Mouse (Mus musculus) MEL (cell line): ENCODE results near the gene Sall1.

Experiments used
- CHD2 ChIP-seq: IDR thresholded peaks from 2 replicates; pipeline ENCODE4 v1.6.1; 2011; ENCODE audit warnings: low read length, improper control_type of control experiment
- CTCF ChIP-seq, 3 experiments: IDR thresholded peaks in 2 of 3; conservative IDR thresholded peaks in 1 of 3; 2 replicates each; pipeline ENCODE4 v1.5.1; 2011 to 2012; ENCODE audit warnings: low read length in 3 of 3, low read depth in 2 of 3, mild to moderate bottlenecking in 2 of 3, improper control_type of control experiment in 1 of 3, inconsistent platforms in 1 of 3, mixed read lengths in 1 of 3, moderate library complexity in 1 of 3; ENCODE audit not compliant: control insufficient read depth in 1 of 3, insufficient read depth in 1 of 3, poor library complexity in 1 of 3, severe bottlenecking in 1 of 3
- EP300 ChIP-seq, 2 experiments: IDR thresholded peaks; 2 replicates each; pipeline ENCODE4 v1.6.1; 2011; ENCODE audit warnings: improper control_type of control experiment in 2 of 2, low read length in 2 of 2, low read depth in 1 of 2, mild to moderate bottlenecking in 1 of 2
- GABPA ChIP-seq: IDR thresholded peaks from 2 replicates; pipeline ENCODE4 v1.6.1; 2012; ENCODE audit warnings: low read depth, mild to moderate bottlenecking, inconsistent platforms, low read length, improper control_type of control experiment, moderate library complexity
- GATA1 ChIP-seq: IDR thresholded peaks from 2 replicates; pipeline ENCODE4 v1.6.1; 2011; ENCODE audit warnings: low read depth, low read length, improper control_type of control experiment
- KAT2A ChIP-seq: conservative IDR thresholded peaks from 2 replicates; pipeline ENCODE4 v1.6.1; 2012; ENCODE audit warnings: low read depth, low read length, improper control_type of control experiment, inconsistent platforms
- MYC ChIP-seq: IDR thresholded peaks from 2 replicates; pipeline ENCODE4 v1.6.1; 2011; ENCODE audit warnings: low read depth, mild to moderate bottlenecking, low read length, improper control_type of control experiment, moderate library complexity
- NRF1 ChIP-seq: IDR thresholded peaks from 2 replicates; pipeline ENCODE4 v1.6.1; 2014; ENCODE audit warnings: low read depth, mild to moderate bottlenecking, inconsistent platforms, low read length, improper control_type of control experiment, moderate library complexity; ENCODE audit not compliant: poor library complexity, insufficient read depth, severe bottlenecking
- POLR2A ChIP-seq, 2 experiments: IDR thresholded peaks; 2 replicates each; pipeline ENCODE4 v1.6.1; 2011 to 2012; ENCODE audit warnings: low read length in 2 of 2, mild to moderate bottlenecking in 2 of 2, control low read depth in 1 of 2, improper control_type of control experiment in 1 of 2, low read depth in 1 of 2, moderate library complexity in 1 of 2; ENCODE audit not compliant: control insufficient read depth in 1 of 2, insufficient read depth in 1 of 2, poor library complexity in 1 of 2
- RAD21 ChIP-seq: IDR thresholded peaks from 2 replicates; pipeline ENCODE4 v1.6.1; 2011; ENCODE audit warnings: mild to moderate bottlenecking, low read depth, low read length, improper control_type of control experiment
- RCOR1 ChIP-seq: IDR thresholded peaks from 2 replicates; pipeline ENCODE4 v1.6.1; 2012; ENCODE audit warnings: low read depth, mild to moderate bottlenecking, inconsistent platforms, low read length, improper control_type of control experiment
- TAL1 ChIP-seq: IDR thresholded peaks from 2 replicates; pipeline ENCODE4 v1.6.1; 2012; ENCODE audit warnings: mild to moderate bottlenecking, inconsistent platforms, low read length, moderate library complexity, mixed read lengths
- ZKSCAN1 ChIP-seq: IDR thresholded peaks from 2 replicates; pipeline ENCODE4 v1.6.1; 2012; ENCODE audit warnings: low read depth, mild to moderate bottlenecking, inconsistent platforms, low read length, improper control_type of control experiment, moderate library complexity
- ZNF384 ChIP-seq: IDR thresholded peaks from 2 replicates; pipeline ENCODE4 v1.6.1; 2012; ENCODE audit warnings: low read depth, mild to moderate bottlenecking, inconsistent platforms, low read length, improper control_type of control experiment

- TF ChIP-seq CTCF (IDR thresholded peaks at IDR 0.05 in 2 of 3, conservative IDR thresholded peaks at IDR 0.05 in 1 of 3; ENCODE audit: control insufficient read depth in 1 of 3, insufficient read depth in 1 of 3, low read depth in 2 of 3, low read length in 3 of 3, poor library complexity in 1 of 3, severe bottlenecking in 1 of 3) (no peak), POLR2A (IDR thresholded peaks at IDR 0.05; ENCODE audit: control insufficient read depth in 1 of 2, insufficient read depth in 1 of 2, low read depth in 1 of 2, low read length in 2 of 2, poor library complexity in 1 of 2) (no peak), ZNF384 (no peak), GATA1 (no peak), MYC (no peak), RAD21 (no peak), KAT2A (no peak), EP300 (IDR thresholded peaks at IDR 0.05; ENCODE audit: low read depth in 1 of 2, low read length in 2 of 2) (no peak), ZKSCAN1 (no peak), CHD2 (no peak), GABPA (no peak), RCOR1 (no peak), TAL1 (no peak), NRF1 (no peak)
Observed at GRCm38 (mm10) chr8:89041421-89042117, 2.4 kb downstream of the Sall1 start.
